Mouse (Mus musculus) midbrain, embryonic 11.5 days (tissue): ENCODE measurements around the gene Krtap12-1. TPM values are rescaled to one million over a fixed set of nuclear protein-coding genes. Genes with fewer than 3 reads are reported as not detected.
"Not testable (repeated sequence)": the region's sequence is repeated elsewhere in the genome, so short reads cannot be mapped to it uniquely, and the experiment has no call there.

ENCODE experiments used
- ATAC-seq: fragments of 200-750 bp; cut with Nextera tagmentation; 2 replicates; pipeline ENCODE4 v1.8.0; 2017; ENCODE audit warnings: moderate TSS enrichment, moderate library complexity; ENCODE audit not compliant: low FRiP score
- DNase-seq: peaks from one replicate; pipeline ENCODE4 v3.0.0; 2015; ENCODE audit warnings: low spot score; ENCODE audit errors: missing footprints
- H3K27ac ChIP-seq: fragments of 300-500 bp; sonication (generic); 2 replicates; pipeline ENCODE4 v1.5.1; 2014; ENCODE audit warnings: low read depth, low read length
- H3K27me3 ChIP-seq: fragments of 300-500 bp; sonication (generic); 2 replicates; pipeline ENCODE4 v1.6.1; 2014; ENCODE audit warnings: mild to moderate bottlenecking, low read length, moderate library complexity, mixed read lengths; ENCODE audit not compliant: control insufficient read depth, insufficient read depth
- H3K36me3 ChIP-seq: fragments of 300-500 bp; sonication (generic); 2 replicates; pipeline ENCODE4 v1.6.1; 2014; ENCODE audit warnings: mild to moderate bottlenecking, low read length, moderate library complexity, mixed read lengths; ENCODE audit not compliant: control insufficient read depth, insufficient read depth
- H3K4me1 ChIP-seq: fragments of 300-500 bp; sonication (generic); 2 replicates; pipeline ENCODE4 v1.6.1; 2014; ENCODE audit warnings: low read length; ENCODE audit not compliant: control insufficient read depth, insufficient read depth
- H3K4me2 ChIP-seq: fragments of 300-500 bp; sonication (generic); 2 replicates; pipeline ENCODE4 v1.6.1; 2014; ENCODE audit warnings: mild to moderate bottlenecking, moderate library complexity
- H3K4me3 ChIP-seq: fragments of 300-500 bp; sonication (generic); 2 replicates; pipeline ENCODE4 v1.5.1; 2014; ENCODE audit warnings: low read depth, low read length
- H3K9ac ChIP-seq: fragments of 300-500 bp; sonication (generic); 2 replicates; pipeline ENCODE4 v1.6.1; 2014; ENCODE audit warnings: low read length
- H3K9me3 ChIP-seq: fragments of 300-500 bp; sonication (generic); 2 replicates; pipeline ENCODE4 v1.6.1; 2016; ENCODE audit warnings: low read length; ENCODE audit not compliant: control insufficient read depth
- WGBS: fragments of 180-500 bp; shearing (Covaris S2); extraction: QIAGEN DNeasy Blood & Tissue Kit; methylation state at CpG from one replicate; pipeline ENCODE4 v1.1.7; 2014; 5-methylcytosine and 5-hydroxymethylcytosine counted together
- polyA plus RNA-seq: library from polyadenylated mRNA; unstranded; fragments of >200 nt; fragmentation: Nextera tagmentation; extraction: Ambion mirVana; gene quantifications from 2 replicates; pipeline ENCODE4 v1.2.1, GENCODE M21; 2014

The Krtap12-1 gene
- polyA plus RNA-seq, 1 experiment from 2014 or later: not detected

- H3K9me3 ChIP-seq, H3K36me3 ChIP-seq, H3K9ac ChIP-seq, H3K4me2 ChIP-seq, H3K4me1 ChIP-seq, DNase-seq, H3K4me3 ChIP-seq, ATAC-seq, H3K27ac ChIP-seq: not testable (repeated sequence)
- 75% methylated on average over 3 of the region's 3 CpGs for WGBS
- H3K27me3 ChIP-seq: peaks cover 15% of the 10 kb centered on the region
Observed at GRCm38 (mm10) chr10:77690356-77690807, 30.0 kb upstream of the Krtap12-1 start, which contains the start of gene Gm19402. Gene Gm19402, minus strand, starts transcription at chr10:77690757.

- H3K4me1 ChIP-seq: no peaks in the 10 kb centered on the region
- no peak within 1 kb of the TSS for H3K4me2 ChIP-seq
- no peaks in the 10 kb centered on the region for H3K36me3 ChIP-seq
- H3K9me3 ChIP-seq: no peaks in the 10 kb centered on the region
- no peaks in the 10 kb centered on the region for H3K27me3 ChIP-seq
- no peak within 1 kb of the TSS for H3K9ac ChIP-seq
- WGBS: 41% methylated on average over 4 of the region's 4 CpGs
- no peak within 1 kb of the TSS for H3K4me3 ChIP-seq
- DNase-seq: no peak
- no peak for ATAC-seq
- no peak within 1 kb of the TSS for H3K27ac ChIP-seq
Observed at GRCm38 (mm10) chr10:77697133-77697532, 23.3 kb upstream of the Krtap12-1 start, which contains the start of gene Gm9508. Gene Gm9508, minus strand, starts transcription at chr10:77697233.

- Histone ChIP-seq H3K4me1 (no peaks in the 10 kb centered on the region), H3K9me3 (peaks cover 2% of the 10 kb centered on the region; the same call in 1 of the 2 replicates), H3K4me2 (no peak within 1 kb of the TSS), H3K27me3 (no peaks in the 10 kb centered on the region), H3K27ac (no peak within 1 kb of the TSS), H3K9ac (no peak within 1 kb of the TSS), H3K36me3 (no peaks in the 10 kb centered on the region), H3K4me3 (no peak within 1 kb of the TSS)
- WGBS: 83% methylated on average over 1 of the region's 1 CpGs
- no peak for ATAC-seq
- DNase-seq: no peak
Observed at GRCm38 (mm10) chr10:77706326-77706725, 14.1 kb upstream of the Krtap12-1 start, which contains the start of gene Gm10272. Gene Gm10272, plus strand, starts transcription at chr10:77706626.

GRCm38 (mm10) chr10:77709831-77710230 lies 10.6 kb upstream of the Krtap12-1 start:
- H3K9ac ChIP-seq: no peak overlapping the region
- no peaks in the 10 kb centered on the region for H3K27me3 ChIP-seq
- no peaks in the 10 kb centered on the region for H3K36me3 ChIP-seq
- H3K9me3 ChIP-seq: 0 out of 2 replicates have a peak, but pooled peaks cover 2% of the 10 kb centered on the region
- no peak for ATAC-seq
- H3K4me3 ChIP-seq: no peak overlapping the region
- DNase-seq: no peak
- WGBS: 87% methylated on average over 3 of the region's 3 CpGs
- no peaks in the 10 kb centered on the region for H3K4me1 ChIP-seq
- H3K27ac ChIP-seq: no peak overlapping the region
- no peak overlapping the region for H3K4me2 ChIP-seq

GRCm38 (mm10) chr10:77711157-77711556 lies 9.2 kb upstream of the Krtap12-1 start, which contains the start of gene Gm10024:
Gene Gm10024, plus strand, starts transcription at chr10:77711457.
- H3K27ac ChIP-seq, ATAC-seq, H3K4me3 ChIP-seq, H3K4me2 ChIP-seq, H3K9ac ChIP-seq, H3K36me3 ChIP-seq, H3K4me1 ChIP-seq, H3K27me3 ChIP-seq, H3K9me3 ChIP-seq, DNase-seq: not testable (repeated sequence)

- Histone ChIP-seq H3K27ac (no peak overlapping the region), H3K4me2 (no peak overlapping the region), H3K4me3 (no peak overlapping the region), H3K4me1 (no peaks in the 10 kb centered on the region), H3K9ac (no peak overlapping the region), H3K9me3 (no peaks in the 10 kb centered on the region), H3K27me3 (no peaks in the 10 kb centered on the region), H3K36me3 (no peaks in the 10 kb centered on the region)
- no peak for ATAC-seq
- DNase-seq: no peak
- 71% methylated on average over 4 of the region's 4 CpGs for WGBS
Observed at GRCm38 (mm10) chr10:77713734-77714133, 6.7 kb upstream of the Krtap12-1 start.

GRCm38 (mm10) chr10:77715507-77715906 lies 4.9 kb upstream of the Krtap12-1 start, which contains the start of gene Gm10142:
Gene Gm10142, plus strand, starts transcription at chr10:77715807.
- Histone ChIP-seq H3K4me1 (no peaks in the 10 kb centered on the region), H3K27me3 (no peaks in the 10 kb centered on the region), H3K27ac (no peak within 1 kb of the TSS), H3K9me3 (no peaks in the 10 kb centered on the region), H3K4me3 (no peak within 1 kb of the TSS), H3K4me2 (no peak within 1 kb of the TSS), H3K36me3 (no peaks in the 10 kb centered on the region), H3K9ac (no peak within 1 kb of the TSS)
- WGBS: 90% methylated on average over 1 of the region's 1 CpGs
- DNase-seq: no peak
- no peak for ATAC-seq

- Histone ChIP-seq H3K9me3 (no peaks in the 10 kb centered on the region), H3K4me1 (no peaks in the 10 kb centered on the region), H3K27ac (no peak overlapping the region), H3K27me3 (no peaks in the 10 kb centered on the region), H3K4me2 (no peak overlapping the region), H3K4me3 (no peak overlapping the region), H3K36me3 (no peaks in the 10 kb centered on the region), H3K9ac (no peak overlapping the region)
- ATAC-seq (no peak), DNase-seq (no peak)
- 75% methylated on average over 8 of the region's 8 CpGs for WGBS
Observed at GRCm38 (mm10) chr10:77724855-77725254, 4.5 kb downstream of the Krtap12-1 start.

GRCm38 (mm10) chr10:77726186-77726585 lies 5.8 kb downstream of the Krtap12-1 start, which contains the start of gene Gm10100:
Gene Gm10100, plus strand, starts transcription at chr10:77726486.
- no peak for ATAC-seq
- WGBS: 44% methylated on average over 3 of the region's 3 CpGs
- H3K4me1 ChIP-seq: no peaks in the 10 kb centered on the region
- no peak within 1 kb of the TSS for H3K4me3 ChIP-seq
- no peaks in the 10 kb centered on the region for H3K27me3 ChIP-seq
- no peak within 1 kb of the TSS for H3K27ac ChIP-seq
- no peak within 1 kb of the TSS for H3K9ac ChIP-seq
- H3K4me2 ChIP-seq: no peak within 1 kb of the TSS
- DNase-seq: no peak
- no peaks in the 10 kb centered on the region for H3K36me3 ChIP-seq
- no peaks in the 10 kb centered on the region for H3K9me3 ChIP-seq
